Mouse (Mus musculus): ENCODE measurements around the gene Tmem108.
A peak's percentile ranks its signal among the peaks of the same experiment; 100 is the strongest.

Tmem108 gene

GRCm38 (mm10) chr9:103628861-103629469 lies 132.7 kb downstream of the Tmem108 start:
- no peak for DNase-seq (ENCODE audit: low spot score)

- no peak for DNase-seq (ENCODE audit: low spot score)
Measured at GRCm38 (mm10) chr9:103627404-103627900, 134.2 kb downstream of the Tmem108 start.

- DNase-seq (ENCODE audit: low spot score): no peak
Measured at GRCm38 (mm10) chr9:103626156-103626555, 135.5 kb downstream of the Tmem108 start.

GRCm38 (mm10) chr9:103624649-103625048 lies 137.0 kb downstream of the Tmem108 start:
- DNase-seq (ENCODE audit: low spot score): peak; percentile 49

- DNase-seq (ENCODE audit: low spot score): no peak
Measured at GRCm38 (mm10) chr9:103623560-103624316, 137.9 kb downstream of the Tmem108 start.

GRCm38 (mm10) chr9:103622988-103623387 lies 138.6 kb downstream of the Tmem108 start:
- no peak for DNase-seq (ENCODE audit: low spot score)

- no peak for DNase-seq (ENCODE audit: low spot score)
Measured at GRCm38 (mm10) chr9:103621870-103622269, 139.8 kb downstream of the Tmem108 start.

GRCm38 (mm10) chr9:103620517-103621212 lies 141.0 kb downstream of the Tmem108 start:
- no peak for DNase-seq (ENCODE audit: low spot score)

GRCm38 (mm10) chr9:103614260-103614659 lies 147.4 kb downstream of the Tmem108 start:
- DNase-seq (ENCODE audit: low spot score): no peak

GRCm38 (mm10) chr9:103608161-103609058 lies 153.2 kb downstream of the Tmem108 start:
- no peak for DNase-seq (ENCODE audit: low spot score)

GRCm38 (mm10) chr9:103606056-103606455 lies 155.6 kb downstream of the Tmem108 start:
- no peak for DNase-seq (ENCODE audit: low spot score)

GRCm38 (mm10) chr9:103603792-103604191 lies 157.8 kb downstream of the Tmem108 start:
- no peak for DNase-seq (ENCODE audit: low spot score)

GRCm38 (mm10) chr9:103601878-103602277 lies 159.8 kb downstream of the Tmem108 start:
- DNase-seq (ENCODE audit: low spot score): no peak

GRCm38 (mm10) chr9:103600834-103601233 lies 160.8 kb downstream of the Tmem108 start:
- no peak for DNase-seq (ENCODE audit: low spot score)

- DNase-seq (ENCODE audit: low spot score): no peak
Measured at GRCm38 (mm10) chr9:103599908-103600307, 161.7 kb downstream of the Tmem108 start.

GRCm38 (mm10) chr9:103597861-103598260 lies 163.8 kb downstream of the Tmem108 start:
- no peak for DNase-seq (ENCODE audit: low spot score)

GRCm38 (mm10) chr9:103595190-103595837 lies 166.3 kb downstream of the Tmem108 start:
- DNase-seq (ENCODE audit: low spot score): no peak

GRCm38 (mm10) chr9:103594423-103595189 lies 167.0 kb downstream of the Tmem108 start:
- DNase-seq (ENCODE audit: low spot score): no peak

GRCm38 (mm10) chr9:103593079-103593478 lies 168.6 kb downstream of the Tmem108 start:
- no peak for DNase-seq (ENCODE audit: low spot score)

- no peak for DNase-seq (ENCODE audit: low spot score)
Measured at GRCm38 (mm10) chr9:103591962-103592361, 169.7 kb downstream of the Tmem108 start.
